Mouse (Mus musculus) heart, adult 2 months (tissue): ENCODE results near the gene Elf1.

Source experiments
- CTCF ChIP-seq: fragments of 200-600 bp; IDR thresholded peaks from 2 replicates; pipeline ENCODE4 v1.8.1; 2022; ENCODE audit warnings: antibody characterized with exemption, mild to moderate bottlenecking, moderate library complexity
- EP300 ChIP-seq: fragments of 200-500 bp; IDR thresholded peaks from 2 replicates; pipeline ENCODE4 v1.6.1; 2011; ENCODE audit warnings: low read depth, low read length, control low read depth; ENCODE audit not compliant: insufficient read depth
- POLR2A ChIP-seq: fragments of 200-500 bp; IDR thresholded peaks from 2 replicates; pipeline ENCODE4 v1.6.1; 2011; ENCODE audit warnings: mild to moderate bottlenecking, low read depth, low read length, control low read depth; ENCODE audit not compliant: insufficient read depth

- TF ChIP-seq CTCF, result no peak
- TF ChIP-seq EP300, result no peak
- no peak for TF ChIP-seq POLR2A
Observed at GRCm38 (mm10) chr14:79434068-79434467, 46.9 kb upstream of the Elf1 start.
